In the genomic region with DNA sequence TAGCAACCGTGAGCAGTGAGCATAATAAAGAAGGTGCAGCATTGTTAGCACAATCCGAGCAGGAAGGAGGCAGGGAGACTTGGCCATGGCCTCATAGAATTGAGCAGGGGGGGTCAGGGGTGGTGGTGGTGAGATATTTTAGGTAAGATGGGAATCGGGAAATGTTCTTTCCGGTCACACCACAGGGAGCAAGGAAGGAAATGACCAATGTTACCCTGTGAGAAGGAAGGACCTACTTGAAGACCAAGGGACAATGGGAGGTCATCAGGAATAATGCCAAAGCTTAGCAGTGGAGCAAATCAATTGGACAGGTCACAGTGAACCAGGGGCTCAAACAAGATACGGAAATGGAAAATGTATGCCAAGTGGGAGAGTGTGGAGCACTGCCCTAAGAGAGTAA, we compare ENCODE assay signal across 10 mouse cellular contexts.
DNase-seq lines count a peak whose midpoint lies in the region; ATAC-seq and TF ChIP-seq lines count a peak whose summit lies in the region.
"Had no signal": no experiment of that assay in that cellular context is flagged by ENCODE, and none has a peak within 500 bp of the region (broad histone marks: within the 10 kb centered on the region; RNA-seq: fewer than 3 reads in every experiment).

No protein-coding gene starts in this region.

- H3K79me2 ChIP-seq in heart, adult 2 months (replicated peaks; ENCODE audit: control insufficient read depth, insufficient read depth, low read length), result peaks cover 7% of the 10 kb centered on the region

- H3K4me1 ChIP-seq in heart, adult 2 months (ENCODE audit: control insufficient read depth, insufficient read depth, low read length), result peaks cover 45% of the 10 kb centered on the region
- peaks cover 24% of the 10 kb centered on the region for H3K4me1 ChIP-seq in lung, embryonic 14.5 days (ENCODE audit: insufficient read depth)
- peaks cover 2% of the 10 kb centered on the region; the same call in 1 of the 2 replicates for H3K4me1 ChIP-seq in thymus, adult 2 months (replicated peaks; ENCODE audit: control insufficient read depth, insufficient read depth, low read length)
- no peaks in the 10 kb centered on the region for H3K4me1 ChIP-seq in forebrain, embryonic 15.5 days
- H3K4me1 ChIP-seq: forebrain, embryonic 13.5 days had no signal

- peak; percentile 25; the same call in 1 of the 2 replicates for ATAC-seq in lung, embryonic 14.5 days (ENCODE audit: insufficient read depth)
- ATAC-seq in forebrain, embryonic 15.5 days (replicated peaks), result no peak
- ATAC-seq: forebrain, embryonic 13.5 days had no signal

- H3K4me2 ChIP-seq in lung, embryonic 14.5 days, result no peak overlapping the region
- H3K4me2 ChIP-seq in forebrain, embryonic 15.5 days (replicated peaks), result no peak overlapping the region
- H3K4me2 ChIP-seq: forebrain, embryonic 13.5 days; limb, embryonic 13.5 days had no signal

- H3K27ac ChIP-seq in heart, adult 2 months, result peak overlapping the region; percentile 62
- H3K27ac ChIP-seq in lung, embryonic 14.5 days (ENCODE audit: low read depth), result peak overlapping the region; percentile 46; the same call in 1 of the 2 replicates
- H3K27ac ChIP-seq in thymus, adult 2 months (ENCODE audit: control insufficient read depth, insufficient read depth, low read length), result no peak overlapping the region
- H3K27ac ChIP-seq in forebrain, embryonic 15.5 days (replicated peaks), result no peak overlapping the region
- H3K27ac ChIP-seq: forebrain, embryonic 13.5 days; limb, embryonic 13.5 days had no signal

- no peaks in the 10 kb centered on the region for H3K27me3 ChIP-seq in heart, adult 2 months (ENCODE audit: control insufficient read depth, insufficient read depth, low read length)
- no peaks in the 10 kb centered on the region for H3K27me3 ChIP-seq in lung, embryonic 14.5 days (ENCODE audit: insufficient read depth, low read length)
- H3K27me3 ChIP-seq in thymus, adult 2 months (ENCODE audit: control insufficient read depth, insufficient read depth, low read length), result no peaks in the 10 kb centered on the region
- H3K27me3 ChIP-seq in forebrain, embryonic 15.5 days, result no peaks in the 10 kb centered on the region
- H3K27me3 ChIP-seq: limb, embryonic 13.5 days had no signal

- no peaks in the 10 kb centered on the region for H3K9me3 ChIP-seq in lung, embryonic 14.5 days (ENCODE audit: low read depth, low read length)
- no peaks in the 10 kb centered on the region for H3K9me3 ChIP-seq in forebrain, embryonic 15.5 days
- H3K9me3 ChIP-seq: forebrain, embryonic 13.5 days; limb, embryonic 13.5 days had no signal

- peak in 1 of 2 experiments; percentile 73 for DNase-seq in heart, adult 2 months
- DNase-seq in heart, postnatal 25 days (ENCODE audit: low spot score), result no peak
- DNase-seq in heart, adult 8-10 months (ENCODE audit: low spot score), result peak; percentile 85
- DNase-seq in heart, postnatal 4 days, result peak; percentile 46
- peak; percentile 47 for DNase-seq in lung, embryonic 14.5 days
- DNase-seq in thymus, adult 2 months, result no peak
- DNase-seq in embryo, embryonic 11 days, result no peak

- intact Hi-C loops in heart, adult 2 months (cut with DNase I), result loop anchor here (2.0 to 5.0 kb wide), 4 partner anchors 16 to 123 kb away; partner anchors contain the start of gene Rbms1
- intact Hi-C loops in heart, postnatal 25 days (cut with DNase I), result loop anchor here (5.0 kb wide), 1 partner anchor 43 kb away; no protein-coding TSS in a partner anchor

- peak; percentile 42; the same call in 1 of the 2 replicates for TF ChIP-seq POLR2A in heart, adult 2 months (IDR thresholded peaks at IDR 0.05; ENCODE audit: insufficient read depth, low read depth, low read length)
- no peak for TF ChIP-seq POLR2A in thymus, adult 2 months (IDR thresholded peaks at IDR 0.05; ENCODE audit: control insufficient read depth, extremely low read depth, insufficient read depth, low read length, poor library complexity)

- peaks cover 60% of the 10 kb centered on the region for H3K36me3 ChIP-seq in heart, adult 2 months (ENCODE audit: control insufficient read depth, insufficient read depth, low read length)
- H3K36me3 ChIP-seq in lung, embryonic 14.5 days (ENCODE audit: insufficient read depth), result peaks cover 25% of the 10 kb centered on the region; the same call in 1 of the 2 replicates
- peaks cover 3% of the 10 kb centered on the region; the same call in 1 of the 2 replicates for H3K36me3 ChIP-seq in thymus, adult 2 months (ENCODE audit: control insufficient read depth, insufficient read depth, low read length)
- H3K36me3 ChIP-seq in forebrain, embryonic 15.5 days, result no peaks in the 10 kb centered on the region

- H3K4me3 ChIP-seq in heart, adult 2 months, result no peak overlapping the region
- no peak overlapping the region for H3K4me3 ChIP-seq in lung, embryonic 14.5 days (ENCODE audit: low read depth, low read length)
- H3K4me3 ChIP-seq in thymus, adult 2 months (ENCODE audit: control insufficient read depth, insufficient read depth, low read length), result no peak overlapping the region
- no peak overlapping the region for H3K4me3 ChIP-seq in forebrain, embryonic 15.5 days
- H3K4me3 ChIP-seq: forebrain, embryonic 13.5 days; limb, embryonic 13.5 days had no signal

- 17% methylated on average over 5 of the region's 5 CpGs for WGBS in heart, adult 2 months
- WGBS in lung, embryonic 14.5 days, result 65% methylated on average over 5 of the region's 5 CpGs
- 95% methylated on average over 5 of the region's 5 CpGs for WGBS in thymus, adult 2 months
- 66% methylated on average over 5 of the region's 5 CpGs for WGBS in forebrain, embryonic 15.5 days

- TF ChIP-seq CTCF in heart, adult 2 months (IDR thresholded peaks at IDR 0.05), result no peak
- TF ChIP-seq CTCF in lung, embryonic 14.5 days (IDR thresholded peaks at IDR 0.05; ENCODE audit: low read depth), result no peak
- TF ChIP-seq CTCF in thymus, adult 2 months (IDR thresholded peaks at IDR 0.05; ENCODE audit: borderline replicate concordance, control insufficient read depth, extremely low read depth, insufficient read depth, low read length, poor library complexity), result no peak

- peak; percentile 89 for TF ChIP-seq EP300 in heart, adult 2 months (IDR thresholded peaks at IDR 0.05; ENCODE audit: insufficient read depth, low read depth, low read length)

- H3K9ac ChIP-seq in heart, adult 2 months (ENCODE audit: low read depth, low read length), result no peak overlapping the region
- no peak overlapping the region for H3K9ac ChIP-seq in lung, embryonic 14.5 days
- H3K9ac ChIP-seq in forebrain, embryonic 15.5 days (replicated peaks), result no peak overlapping the region
- H3K9ac ChIP-seq: forebrain, embryonic 13.5 days; limb, embryonic 13.5 days had no signal

Comparison
In these comparisons a context has a peak if more than half of its experiments do, and no peak if none do; other contexts are left out.
1. DNase-seq: peak in heart, adult 8-10 months (single experiment), heart, postnatal 4 days (single experiment) and lung, embryonic 14.5 days (single experiment); none in heart, postnatal 25 days (single experiment), thymus, adult 2 months (single experiment) and embryo, embryonic 11 days (single experiment).
2. H3K27ac ChIP-seq: peak in heart, adult 2 months (single experiment) and lung, embryonic 14.5 days (single experiment); none in thymus, adult 2 months (single experiment) and forebrain, embryonic 15.5 days (single experiment).